Mouse (Mus musculus) bone marrow macrophage, adult 2 months (primary cell): Measurements from ENCODE around the gene Mettl6.

Experiments
- CTCF ChIP-seq: IDR thresholded peaks from 2 replicates; pipeline ENCODE4 v1.5.1; 2012; ENCODE audit warnings: low read depth, mild to moderate bottlenecking, low read length, moderate library complexity
- POLR2A ChIP-seq: IDR thresholded peaks from 2 replicates; pipeline ENCODE4 v1.6.1; 2012; ENCODE audit warnings: mild to moderate bottlenecking, low read depth, low read length, borderline replicate concordance

GRCm38 (mm10) chr14:31510322-31510721 lies 15.5 kb upstream of the Mettl6 start:
- TF ChIP-seq POLR2A (no peak), CTCF (no peak)
